Mouse (Mus musculus) telencephalon, adult 2 months (tissue): ENCODE measurements around the gene Prm1.
"Not testable (repeated sequence)": the region's sequence is repeated elsewhere in the genome, so short reads cannot be mapped to it uniquely, and the experiment has no call there.

ENCODE experiments used
- DNase-seq: peaks from one replicate; pipeline ENCODE4 v3.0.0-alpha.2; 2011; ENCODE audit warnings: low read depth, low spot score

Prm1 gene

GRCm38 (mm10) chr16:10805789-10806527, at the start of gene Prm1:
TSS of gene Prm1 (minus strand) at chr16:10805839.
- DNase-seq = no peak

- DNase-seq = not testable (repeated sequence)
Observed at GRCm38 (mm10) chr16:10852216-10852615, 46.6 kb upstream of the Prm1 start.

GRCm38 (mm10) chr16:10850905-10851304, 45.3 kb upstream of the Prm1 start:
- no peak for DNase-seq

- no peak for DNase-seq
Observed at GRCm38 (mm10) chr16:10849965-10850861, 44.6 kb upstream of the Prm1 start.

GRCm38 (mm10) chr16:10846503-10846902, 40.9 kb upstream of the Prm1 start:
- peak; percentile 16 for DNase-seq

GRCm38 (mm10) chr16:10845952-10846351, 40.3 kb upstream of the Prm1 start:
- no peak for DNase-seq

- no peak for DNase-seq
Observed at GRCm38 (mm10) chr16:10844319-10844670, 38.7 kb upstream of the Prm1 start.

- no peak for DNase-seq
Observed at GRCm38 (mm10) chr16:10843486-10844318, 38.1 kb upstream of the Prm1 start.

GRCm38 (mm10) chr16:10842282-10842855, 36.7 kb upstream of the Prm1 start:
- DNase-seq = no peak

- no peak for DNase-seq
Observed at GRCm38 (mm10) chr16:10840018-10840417, 34.4 kb upstream of the Prm1 start.

- no peak for DNase-seq
Observed at GRCm38 (mm10) chr16:10838487-10839245, 33.0 kb upstream of the Prm1 start.

GRCm38 (mm10) chr16:10837903-10838302, 32.3 kb upstream of the Prm1 start:
- DNase-seq = no peak

- DNase-seq = no peak
Observed at GRCm38 (mm10) chr16:10837250-10837649, 31.6 kb upstream of the Prm1 start.

- DNase-seq = no peak
Observed at GRCm38 (mm10) chr16:10836388-10836787, 30.7 kb upstream of the Prm1 start.

- peak; percentile 45 for DNase-seq
Observed at GRCm38 (mm10) chr16:10834911-10835587, 29.4 kb upstream of the Prm1 start, which contains the start of gene Rmi2. TSS of gene Rmi2 (plus strand) at chr16:10835059.

- no peak for DNase-seq
Observed at GRCm38 (mm10) chr16:10834542-10834910, 28.9 kb upstream of the Prm1 start.

- no peak for DNase-seq
Observed at GRCm38 (mm10) chr16:10828461-10828805, 22.8 kb upstream of the Prm1 start.

GRCm38 (mm10) chr16:10827766-10828460, 22.3 kb upstream of the Prm1 start:
- no peak for DNase-seq

- no peak for DNase-seq
Observed at GRCm38 (mm10) chr16:10827269-10827668, 21.6 kb upstream of the Prm1 start.

GRCm38 (mm10) chr16:10825840-10826239, 20.2 kb upstream of the Prm1 start:
- no peak for DNase-seq
